Mouse (Mus musculus) brain, embryonic 18.5 days (tissue): ENCODE measurements at regions not wholly inside any gene's neighbourhood (a gene's known extent, or its start where the extent isn't known, plus 50 kb on each side); places are given as distances from the start of the nearest gene placed in this dataset.

Experiments
- DNase-seq: peaks from one replicate; pipeline ENCODE4 v3.0.0-alpha.2; 2012; ENCODE audit warnings: low read depth, low spot score

GRCm38 (mm10) chr16:9339456-9339855 is 509.6 kb downstream of the 1810013L24Rik start:
- DNase-seq: no peak

DNA sequence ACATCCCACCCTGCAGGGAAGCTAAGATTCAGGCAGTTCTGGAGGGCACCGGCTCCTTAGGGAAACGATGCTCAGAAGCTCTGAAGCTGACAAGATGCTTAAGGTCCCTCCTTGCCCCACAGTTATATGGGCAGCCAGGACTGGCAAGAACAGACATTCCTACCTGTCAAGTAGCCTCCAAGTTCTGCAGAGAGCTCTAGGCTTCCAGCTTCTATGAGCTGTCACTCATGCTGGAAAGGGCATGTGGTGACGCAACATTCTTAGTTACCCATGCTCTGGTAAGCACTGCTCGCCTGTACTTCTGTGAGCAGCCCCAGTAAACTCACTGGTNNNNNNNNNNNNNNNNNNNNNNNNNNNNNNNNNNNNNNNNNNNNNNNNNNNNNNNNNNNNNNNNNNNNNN is 511.3 kb downstream of the 1810013L24Rik start:
- no peak for DNase-seq

DNA sequence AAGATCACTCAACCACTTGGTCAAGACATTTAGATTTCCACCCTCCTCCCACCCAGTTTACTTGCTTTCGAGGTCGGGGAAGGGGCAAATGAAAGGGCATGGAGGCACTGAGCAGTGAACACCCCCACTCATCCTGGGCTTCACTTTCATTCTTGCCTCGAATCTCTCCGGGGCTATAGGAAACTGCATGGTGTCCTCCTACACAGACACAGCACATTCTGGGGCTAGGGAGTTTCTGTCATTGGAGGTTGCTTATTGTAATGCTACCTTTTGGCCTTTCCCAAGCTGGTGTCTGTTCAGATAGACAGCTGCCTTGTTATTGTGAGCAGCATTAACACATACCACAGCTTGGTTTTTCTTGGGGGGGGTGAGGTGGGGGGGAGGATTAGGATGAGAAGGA is 523.9 kb downstream of the 1810013L24Rik start:
- no peak for DNase-seq

DNA sequence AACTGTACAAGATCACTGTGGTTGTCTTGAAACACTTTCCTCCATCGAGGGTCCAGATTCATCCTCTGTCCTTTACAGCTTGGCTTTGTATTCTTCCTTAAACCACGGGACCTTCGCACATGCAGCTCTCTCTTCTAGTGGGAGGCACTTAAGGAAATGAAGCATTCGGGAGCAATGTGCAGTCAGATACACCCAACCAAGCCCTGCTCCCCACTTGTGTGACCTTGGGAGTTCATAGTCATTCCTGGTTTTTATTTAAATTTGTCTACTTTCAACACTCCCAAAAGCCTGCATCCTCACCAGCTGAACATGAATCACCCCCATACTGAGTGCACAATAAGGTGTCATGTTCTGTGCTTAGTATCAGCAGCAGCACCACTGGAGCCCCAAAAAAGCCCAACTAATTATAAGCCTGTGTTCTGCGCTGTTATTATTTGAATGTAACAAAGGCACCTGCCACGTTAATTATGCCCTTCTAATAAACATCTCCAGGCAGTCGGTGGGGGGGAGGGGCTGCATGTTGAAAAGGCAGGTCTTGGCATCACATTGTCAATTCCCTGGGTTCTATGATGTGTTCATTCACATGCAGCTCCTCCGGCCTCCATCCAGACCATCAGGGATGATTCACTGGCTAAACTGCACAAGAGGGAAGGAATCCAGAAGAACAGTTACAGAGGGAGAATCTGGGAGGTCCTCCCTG is 524.6 kb downstream of the 1810013L24Rik start:
- no peak for DNase-seq

- no peak for DNase-seq
These were observed 528.8 kb downstream of the 1810013L24Rik start for GRCm38 (mm10) chr16:9358651-9359050.

- no peak for DNase-seq
These were observed 529.7 kb downstream of the 1810013L24Rik start for GRCm38 (mm10) chr16:9359399-9360135.

DNA sequence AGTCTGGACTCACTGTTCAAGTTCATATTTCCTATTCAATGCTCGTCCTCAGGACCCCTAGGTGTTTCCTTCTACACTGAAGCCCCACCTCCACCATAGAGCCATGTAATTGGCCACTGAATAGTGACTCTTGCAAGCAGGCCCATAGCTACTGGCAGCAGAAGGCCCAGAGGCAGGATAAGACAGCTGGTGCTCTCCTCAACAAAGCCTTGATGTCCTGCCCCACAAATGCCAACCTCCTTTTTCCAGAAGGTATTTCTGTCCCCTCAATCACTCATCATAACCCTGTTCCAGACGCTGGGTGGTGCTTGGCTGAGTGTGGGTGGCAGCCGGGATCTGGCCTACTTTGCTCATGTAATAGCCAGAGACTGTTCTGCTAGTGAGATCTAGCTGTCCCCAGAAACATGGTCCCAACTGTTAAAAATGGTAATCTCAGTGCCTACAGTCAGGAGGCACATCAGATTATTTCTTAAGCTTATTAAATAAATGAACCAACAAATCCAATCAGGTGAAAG is 530.9 kb downstream of the 1810013L24Rik start:
- DNase-seq: no peak

- no peak for DNase-seq
These were observed 532.2 kb downstream of the 1810013L24Rik start for GRCm38 (mm10) chr16:9362116-9362515.

- no peak for DNase-seq
These were observed 534.2 kb downstream of the 1810013L24Rik start for GRCm38 (mm10) chr16:9364105-9364504.

GRCm38 (mm10) chr16:9390986-9391385 is 561.1 kb downstream of the 1810013L24Rik start:
- no peak for DNase-seq

DNA sequence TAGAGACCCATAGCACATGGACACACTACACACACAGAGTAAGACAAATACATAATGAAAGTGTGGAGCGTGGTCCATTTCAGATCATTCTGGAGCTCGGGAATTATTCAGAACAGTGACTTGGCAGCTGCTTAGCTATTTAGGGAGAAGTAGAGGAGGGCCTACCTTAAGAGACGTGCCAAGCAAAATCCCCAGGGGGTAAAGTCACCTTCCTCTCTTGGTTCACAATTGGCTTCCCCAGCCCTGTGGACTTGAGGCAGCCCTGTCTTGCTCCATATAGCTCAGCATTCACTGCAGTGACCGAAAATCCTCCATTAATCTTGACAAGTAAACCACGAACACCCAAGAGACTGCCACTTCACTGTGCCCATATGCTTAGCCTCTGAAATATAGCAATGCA is 574.8 kb downstream of the 1810013L24Rik start:
- no peak for DNase-seq

GRCm38 (mm10) chr16:9408196-9408595 is 578.3 kb downstream of the 1810013L24Rik start:
- DNase-seq: no peak

GRCm38 (mm10) chr16:9430509-9430908 is 564.9 kb downstream of the Grin2a start:
- no peak for DNase-seq

- DNase-seq: no peak
These were observed 556.0 kb downstream of the Grin2a start for GRCm38 (mm10) chr16:9439300-9439856.

GRCm38 (mm10) chr16:9439891-9440290 is 555.5 kb downstream of the Grin2a start:
- no peak for DNase-seq

GRCm38 (mm10) chr16:9452058-9452457 is 543.3 kb downstream of the Grin2a start:
- no peak for DNase-seq

GRCm38 (mm10) chr16:9457574-9457973 is 537.8 kb downstream of the Grin2a start:
- DNase-seq: no peak

GRCm38 (mm10) chr16:9462497-9462896 is 532.9 kb downstream of the Grin2a start:
- DNase-seq: no peak

GRCm38 (mm10) chr16:9469394-9469793 is 526.0 kb downstream of the Grin2a start:
- DNase-seq: no peak

DNA sequence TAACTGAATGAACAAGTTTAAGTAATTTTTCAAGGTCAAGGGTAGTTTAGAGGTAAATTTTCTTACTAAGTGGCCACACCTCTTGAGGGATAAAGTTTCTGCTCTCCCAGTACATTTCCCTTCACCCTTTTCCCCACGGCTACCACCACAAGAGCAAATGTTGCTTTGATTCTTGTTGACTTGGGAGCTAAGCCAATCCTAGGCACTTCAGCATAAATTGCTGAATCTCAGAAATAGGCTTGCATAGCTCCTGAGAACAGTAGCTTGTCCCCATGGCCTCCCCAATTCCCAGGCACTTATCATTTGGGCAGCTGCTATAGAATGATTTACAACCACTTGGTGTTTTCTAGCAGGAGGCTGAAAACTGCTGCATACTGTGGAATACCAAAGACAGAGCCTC is 510.1 kb downstream of the Grin2a start:
- no peak for DNase-seq

- no peak for DNase-seq
These were observed 497.1 kb downstream of the Grin2a start for GRCm38 (mm10) chr16:9498301-9498700.

DNA sequence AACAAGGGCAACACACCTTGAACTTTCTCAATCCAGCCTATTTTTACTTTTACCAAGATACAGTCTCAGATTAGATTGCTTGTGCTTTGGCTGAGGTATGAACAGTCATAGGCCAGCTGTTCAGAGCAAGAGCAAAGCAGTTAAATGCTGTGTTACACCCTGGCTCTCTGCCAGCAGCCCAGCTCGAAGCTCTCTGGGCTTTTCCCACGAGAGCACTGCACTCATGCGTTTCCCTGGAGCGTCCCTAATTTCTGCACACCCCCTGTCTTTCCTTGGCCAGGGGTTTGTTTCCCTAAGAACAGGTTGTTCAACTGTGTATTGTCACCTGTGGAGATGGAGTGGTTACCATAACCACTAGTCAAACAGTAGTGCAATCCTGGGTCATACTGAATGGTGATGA is 493.6 kb downstream of the Grin2a start:
- no peak for DNase-seq

GRCm38 (mm10) chr16:9509666-9510065 is 485.7 kb downstream of the Grin2a start:
- no peak for DNase-seq
